Mouse (Mus musculus): ENCODE measurements around the gene Zbtb21.

DNA sequence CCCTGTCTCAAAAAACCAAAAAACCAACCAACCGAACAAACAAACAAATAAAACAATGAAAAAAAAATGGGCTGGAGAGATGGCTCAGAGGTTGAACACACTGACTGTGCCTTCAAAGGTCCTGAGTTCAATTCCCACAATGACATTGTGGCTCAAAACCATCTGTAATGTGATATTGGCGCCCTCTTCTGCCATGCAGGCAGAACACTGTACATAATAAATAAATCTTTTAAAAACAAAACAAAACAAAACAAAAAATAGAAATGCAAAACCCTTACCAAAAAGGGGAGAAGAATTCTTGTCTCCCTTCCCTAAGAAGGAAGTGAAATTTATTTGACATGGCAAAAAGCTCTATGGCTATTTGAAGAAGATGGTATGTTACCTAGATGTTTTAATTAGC lies 29.1 kb upstream of the Zbtb21 start:
- no peak for TF ChIP-seq CTCF (IDR thresholded peaks at IDR 0.05; ENCODE audit: insufficient read depth, low read length)
- TF ChIP-seq POLR2A (IDR thresholded peaks at IDR 0.05; ENCODE audit: borderline replicate concordance, extremely low read depth, low read depth, low read length), result no peak

All from lung, adult 2 months (tissue).